Mouse (Mus musculus) MEL (cell line): ENCODE data around the gene Slc16a3.

Source experiments
- GABPA ChIP-seq: IDR thresholded peaks from 2 replicates; pipeline ENCODE4 v1.6.1; 2012; ENCODE audit warnings: low read depth, mild to moderate bottlenecking, inconsistent platforms, low read length, improper control_type of control experiment, moderate library complexity
- POLR2A ChIP-seq, 2 experiments: IDR thresholded peaks; 2 replicates each; pipeline ENCODE4 v1.6.1; 2011 to 2012; ENCODE audit warnings: low read length in 2 of 2, mild to moderate bottlenecking in 2 of 2, control low read depth in 1 of 2, improper control_type of control experiment in 1 of 2, low read depth in 1 of 2, moderate library complexity in 1 of 2; ENCODE audit not compliant: control insufficient read depth in 1 of 2, insufficient read depth in 1 of 2, poor library complexity in 1 of 2
- POLR2AphosphoS2 ChIP-seq: IDR thresholded peaks from 2 replicates; pipeline ENCODE4 v1.6.1; 2011; ENCODE audit warnings: low read length, improper control_type of control experiment

- TF ChIP-seq POLR2AphosphoS2 (no peak), POLR2A (IDR thresholded peaks at IDR 0.05; ENCODE audit: control insufficient read depth in 1 of 2, insufficient read depth in 1 of 2, low read depth in 1 of 2, low read length in 2 of 2, poor library complexity in 1 of 2) (no peak; a peak in 1 of 4 replicates), GABPA (no peak)
These were observed 21.5 kb downstream of the Slc16a3 start for GRCm38 (mm10) chr11:120969742-120970141.
